Mouse (Mus musculus) liver, postnatal 0 days (tissue): ENCODE data around the gene Tnfsf8. TPM values are rescaled to one million over a fixed set of nuclear protein-coding genes. Genes with fewer than 3 reads are reported as not detected.
A peak's percentile ranks its signal among the peaks of the same experiment; 100 is the strongest.

ENCODE experiments used
- ATAC-seq: fragments of 200-750 bp; cut with Nextera tagmentation; 2 replicates; pipeline ENCODE4 v1.8.0; 2017; ENCODE audit warnings: mild to moderate bottlenecking, moderate library complexity
- DNase-seq: peaks from one replicate; pipeline ENCODE4 v3.0.0-alpha.2; 2016
- H3K27ac ChIP-seq: fragments of 300-500 bp; sonication (generic); 2 replicates; pipeline ENCODE4 v1.5.1; 2014; ENCODE audit warnings: antibody characterized with exemption, moderate library complexity, mild to moderate bottlenecking, low read depth
- H3K27me3 ChIP-seq: fragments of 300-500 bp; sonication (generic); 2 replicates; pipeline ENCODE4 v1.6.1; 2014; ENCODE audit warnings: low read length, control low read depth, mixed read lengths; ENCODE audit not compliant: insufficient read depth
- H3K36me3 ChIP-seq: fragments of 300-500 bp; sonication (generic); replicated peaks from 2 replicates; pipeline ENCODE4 v1.6.1; 2014; ENCODE audit warnings: mild to moderate bottlenecking, control low read depth, low read length, moderate library complexity, mixed read lengths; ENCODE audit not compliant: insufficient read depth
- H3K4me1 ChIP-seq: fragments of 300-500 bp; sonication (generic); 2 replicates; pipeline ENCODE4 v1.6.1; 2014; ENCODE audit warnings: antibody characterized with exemption, mild to moderate bottlenecking, control low read depth; ENCODE audit not compliant: insufficient read depth
- H3K4me2 ChIP-seq: fragments of 300-500 bp; sonication (generic); 2 replicates; pipeline ENCODE4 v1.6.1; 2014; ENCODE audit warnings: low read depth, mild to moderate bottlenecking, low read length, moderate library complexity, mixed read lengths
- H3K4me3 ChIP-seq: fragments of 300-500 bp; sonication (generic); 2 replicates; pipeline ENCODE4 v1.5.1; 2014; ENCODE audit warnings: low read depth, low read length
- H3K9ac ChIP-seq: fragments of 300-500 bp; sonication (generic); replicated peaks from 2 replicates; pipeline ENCODE4 v1.6.1; 2014; ENCODE audit warnings: mild to moderate bottlenecking, moderate library complexity
- H3K9me3 ChIP-seq: fragments of 300-500 bp; sonication (generic); 2 replicates; pipeline ENCODE4 v1.6.1; 2016; ENCODE audit warnings: mild to moderate bottlenecking, control low read depth, low read length, mixed read lengths
- CTCF ChIP-seq: sonication (generic); IDR thresholded peaks from 2 replicates; pipeline ENCODE4 v1.5.1; 2016; ENCODE audit warnings: antibody characterized with exemption, low read depth
- EP300 ChIP-seq: IDR thresholded peaks from 2 replicates; pipeline ENCODE4 v1.6.1; 2016; ENCODE audit warnings: antibody characterized with exemption, low read depth, mild to moderate bottlenecking
- WGBS: fragments of 180-500 bp; shearing (Covaris S2); extraction: QIAGEN DNeasy Blood & Tissue Kit; methylation state at CpG from one replicate; pipeline ENCODE4 v1.1.7; 2014; ENCODE audit not compliant: insufficient replicate concordance; 5-methylcytosine and 5-hydroxymethylcytosine counted together
- polyA plus RNA-seq: library from polyadenylated mRNA; unstranded; fragments of >200 nt; fragmentation: Nextera tagmentation; extraction: Ambion mirVana; gene quantifications from 2 replicates; pipeline ENCODE4 v1.2.1, GENCODE M21; 2015

Tnfsf8 gene
- polyA plus RNA-seq, 1 experiment from 2014 or later, result 0.05 TPM

DNA sequence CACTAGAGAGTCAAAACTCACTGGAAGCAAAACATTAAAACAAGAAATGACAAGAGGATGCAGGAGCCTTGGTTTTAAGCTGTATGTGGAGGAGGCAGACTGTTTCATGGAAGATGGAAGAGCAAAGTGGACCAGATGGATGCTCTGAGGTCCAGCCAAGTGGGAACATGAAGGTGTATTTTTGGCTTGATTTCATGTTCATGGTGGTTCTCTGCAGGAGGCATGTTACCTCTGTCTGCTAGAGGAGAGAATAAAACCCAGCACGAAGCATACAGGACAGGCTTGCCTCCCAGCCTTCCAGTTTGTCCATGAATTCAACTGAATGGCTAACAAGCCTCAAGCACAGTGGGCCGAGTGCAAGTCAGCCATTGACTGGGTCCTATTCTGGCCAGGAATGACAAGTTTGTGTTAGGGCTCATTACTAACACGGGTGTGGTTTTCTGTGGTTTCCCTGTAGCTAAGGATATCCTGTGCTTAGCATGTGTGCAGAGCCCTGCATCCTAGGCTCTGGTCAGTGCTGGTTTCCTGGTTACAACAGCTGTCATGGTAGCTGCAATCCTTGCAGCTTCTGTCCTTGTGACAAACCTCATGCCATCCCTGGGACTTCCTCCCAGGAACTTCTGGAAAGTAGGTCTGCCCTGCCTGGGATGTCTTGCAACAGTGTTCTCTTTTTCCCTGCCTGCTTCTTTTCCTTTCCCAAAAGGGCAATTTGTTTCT lies 14.1 kb downstream of the Tnfsf8 start:
- Histone ChIP-seq H3K4me2 (no peak overlapping the region), H3K9ac (no peak overlapping the region), H3K27ac (no peak overlapping the region), H3K27me3 (0 out of 2 replicates have a peak, but pooled peaks cover 3% of the 10 kb centered on the region), H3K9me3 (no peaks in the 10 kb centered on the region), H3K4me3 (no peak overlapping the region), H3K36me3 (no peaks in the 10 kb centered on the region), H3K4me1 (no peaks in the 10 kb centered on the region)
- no peak for TF ChIP-seq EP300
- no peak for TF ChIP-seq CTCF
- no peak for DNase-seq
- ATAC-seq, result no peak
- WGBS, result 22% methylated on average over 3 of the region's 3 CpGs

DNA sequence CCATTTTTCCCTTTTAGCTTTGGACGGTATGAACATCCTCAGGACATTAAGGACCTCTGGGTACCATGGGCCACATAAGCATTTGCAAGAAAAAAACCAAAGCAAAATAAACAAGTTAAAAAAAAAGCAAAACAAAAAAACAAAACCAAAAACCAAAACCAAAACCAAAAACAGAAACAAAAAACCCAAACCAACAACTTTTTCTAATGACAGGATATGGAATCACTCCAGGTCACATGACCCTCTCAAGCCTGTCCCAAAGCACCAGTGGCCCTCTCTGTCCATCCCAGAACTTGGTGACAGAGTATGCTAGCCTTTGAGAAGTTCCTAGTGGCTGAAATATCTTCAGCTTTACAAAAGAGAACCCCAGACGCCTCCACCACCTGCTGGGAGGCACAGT lies 15.4 kb downstream of the Tnfsf8 start:
- no peak overlapping the region for H3K9ac ChIP-seq
- no peak overlapping the region for H3K4me2 ChIP-seq
- no peaks in the 10 kb centered on the region for H3K4me1 ChIP-seq
- H3K4me3 ChIP-seq, result no peak overlapping the region
- H3K9me3 ChIP-seq, result no peaks in the 10 kb centered on the region
- TF ChIP-seq CTCF (no peak), EP300 (no peak)
- H3K27me3 ChIP-seq, result 0 out of 2 replicates have a peak, but pooled peaks cover 3% of the 10 kb centered on the region
- 56% methylated on average over 2 of the region's 2 CpGs for WGBS
- no peak overlapping the region for H3K27ac ChIP-seq
- DNase-seq (no peak), ATAC-seq (no peak)
- no peaks in the 10 kb centered on the region for H3K36me3 ChIP-seq

DNA sequence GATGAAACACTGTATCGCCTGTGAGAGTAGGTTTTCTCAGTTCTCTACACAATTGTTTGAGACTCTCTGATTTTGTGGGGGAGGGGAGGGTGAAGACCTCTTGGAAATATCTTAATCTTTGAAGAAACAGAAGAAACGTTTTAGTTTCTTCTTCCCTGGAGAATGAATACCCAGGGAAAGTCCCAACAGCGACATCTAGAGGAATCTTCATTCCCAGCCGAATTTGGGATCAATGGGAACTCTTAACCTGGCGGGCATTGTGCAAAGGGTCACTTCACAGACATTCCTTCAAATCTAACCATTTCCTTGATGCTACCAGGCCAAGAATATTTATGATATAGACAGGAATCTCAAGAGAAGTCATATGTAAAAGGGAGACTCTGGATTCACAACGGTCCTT lies 17.2 kb downstream of the Tnfsf8 start:
- no peaks in the 10 kb centered on the region for H3K9me3 ChIP-seq
- no peaks in the 10 kb centered on the region for H3K36me3 ChIP-seq
- ATAC-seq (no peak), DNase-seq (no peak)
- no peaks in the 10 kb centered on the region for H3K4me1 ChIP-seq
- H3K9ac ChIP-seq, result no peak overlapping the region
- TF ChIP-seq EP300, result no peak
- TF ChIP-seq CTCF, result peak; percentile 61
- no peak overlapping the region for H3K4me2 ChIP-seq
- 28% methylated on average over 6 of the region's 6 CpGs for WGBS
- H3K27me3 ChIP-seq, result 0 out of 2 replicates have a peak, but pooled peaks cover 3% of the 10 kb centered on the region
- H3K4me3 ChIP-seq, result no peak overlapping the region
- H3K27ac ChIP-seq, result no peak overlapping the region

DNA sequence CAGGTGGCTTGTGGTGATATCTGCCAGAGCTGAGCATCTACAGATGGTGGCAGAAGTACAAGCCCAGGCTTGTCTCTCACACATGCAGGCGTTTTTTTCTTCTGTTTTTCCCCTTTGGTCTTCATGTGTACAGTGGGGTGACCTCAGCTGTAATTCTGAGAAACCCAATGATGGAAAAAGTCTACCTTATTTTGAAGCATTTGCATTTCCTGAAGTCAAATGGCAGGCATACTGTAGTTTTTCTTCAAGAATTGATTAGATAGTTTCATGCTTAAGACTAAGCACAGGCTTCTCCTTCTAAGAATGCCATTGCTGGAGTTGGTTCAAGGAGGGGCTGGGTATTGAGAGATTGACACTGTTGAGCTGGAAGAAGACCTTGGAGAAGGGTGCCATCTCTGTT lies 18.9 kb downstream of the Tnfsf8 start:
- Histone ChIP-seq H3K4me2 (no peak overlapping the region), H3K27ac (no peak overlapping the region), H3K27me3 (0 out of 2 replicates have a peak, but pooled peaks cover 3% of the 10 kb centered on the region), H3K9ac (no peak overlapping the region), H3K36me3 (no peaks in the 10 kb centered on the region), H3K4me1 (no peaks in the 10 kb centered on the region), H3K9me3 (no peaks in the 10 kb centered on the region), H3K4me3 (no peak overlapping the region)
- TF ChIP-seq CTCF, result no peak
- no peak for TF ChIP-seq EP300
- WGBS, result 38% methylated on average over 1 of the region's 1 CpGs
- ATAC-seq (no peak), DNase-seq (no peak)

DNA sequence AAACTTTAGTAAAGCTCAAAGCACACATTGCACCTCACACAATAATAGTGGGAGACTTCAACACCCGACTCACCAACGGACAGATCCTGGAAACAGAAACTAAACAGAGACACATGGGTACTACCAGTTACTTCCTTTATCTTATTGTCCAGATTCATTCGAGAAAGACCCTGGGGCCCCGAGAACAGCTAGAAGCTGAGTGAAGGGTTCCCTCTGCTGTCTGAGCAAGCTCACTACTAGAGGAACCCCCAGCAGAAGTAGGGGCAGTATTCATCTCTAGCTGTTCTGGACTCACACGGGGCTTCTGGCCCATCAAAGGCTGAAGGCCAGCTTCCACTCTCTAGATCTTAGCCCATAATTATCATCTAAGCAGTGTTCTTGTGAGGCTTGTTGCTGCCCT lies 20.7 kb downstream of the Tnfsf8 start:
- no peak overlapping the region for H3K9ac ChIP-seq
- H3K4me3 ChIP-seq, result no peak overlapping the region
- H3K27ac ChIP-seq, result no peak overlapping the region
- DNase-seq, result peak; percentile 26
- TF ChIP-seq EP300, result no peak
- peak; percentile 56 for TF ChIP-seq CTCF
- H3K27me3 ChIP-seq, result 0 out of 2 replicates have a peak, but pooled peaks cover 3% of the 10 kb centered on the region
- H3K4me2 ChIP-seq, result no peak overlapping the region
- no peak for ATAC-seq
- WGBS, result 17% methylated on average over 5 of the region's 5 CpGs
- H3K9me3 ChIP-seq, result no peaks in the 10 kb centered on the region
- no peaks in the 10 kb centered on the region for H3K4me1 ChIP-seq
- H3K36me3 ChIP-seq, result no peaks in the 10 kb centered on the region

DNA sequence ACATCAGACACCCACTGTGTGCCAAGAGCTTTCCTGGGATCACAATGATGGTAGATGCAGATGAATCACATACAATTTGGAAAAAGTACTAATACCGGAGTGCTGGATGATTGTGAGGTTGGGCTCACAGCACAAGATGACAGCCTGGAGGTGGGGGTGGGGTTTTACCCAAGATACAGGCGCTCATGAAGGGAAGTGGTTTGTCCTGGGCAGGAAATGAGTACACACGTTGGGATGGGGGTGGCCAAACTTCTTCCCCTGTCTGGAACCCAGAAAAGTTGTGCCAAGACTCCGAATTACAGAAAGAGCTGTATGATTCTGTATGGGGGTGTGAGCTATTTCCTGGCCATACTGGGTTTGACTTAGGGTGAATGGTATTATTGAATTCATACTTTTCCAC lies 38.0 kb downstream of the Tnfsf8 start:
- DNase-seq, result peak; percentile 18
- H3K36me3 ChIP-seq, result no peaks in the 10 kb centered on the region
- H3K4me2 ChIP-seq, result no peak overlapping the region
- H3K4me3 ChIP-seq, result no peak overlapping the region
- H3K27ac ChIP-seq, result no peak overlapping the region
- H3K4me1 ChIP-seq, result no peaks in the 10 kb centered on the region
- 27% methylated on average over 4 of the region's 4 CpGs for WGBS
- TF ChIP-seq EP300 (no peak), CTCF (no peak)
- no peak for ATAC-seq
- H3K9me3 ChIP-seq, result no peaks in the 10 kb centered on the region
- H3K27me3 ChIP-seq, result no peaks in the 10 kb centered on the region
- H3K9ac ChIP-seq, result no peak overlapping the region
